Mouse (Mus musculus) intestine, embryonic 15.5 days (tissue): Measurements from ENCODE around the gene Aldh16a1. TPM values are rescaled to one million over a fixed set of nuclear protein-coding genes. Genes with fewer than 3 reads are reported as not detected.
A peak's percentile ranks its signal among the peaks of the same experiment; 100 is the strongest.

Experiments used
- ATAC-seq: fragments of 200-750 bp; cut with Nextera tagmentation; 2 replicates; pipeline ENCODE4 v1.8.0; 2017; ENCODE audit warnings: moderate TSS enrichment, moderate library complexity
- H3K27ac ChIP-seq: fragments of 300-500 bp; sonication (generic); 2 replicates; pipeline ENCODE4 v1.5.1; 2015; ENCODE audit warnings: mild to moderate bottlenecking, inconsistent platforms
- H3K27me3 ChIP-seq: fragments of 300-500 bp; sonication (generic); replicated peaks from 2 replicates; pipeline ENCODE4 v1.6.1; 2015; ENCODE audit warnings: inconsistent platforms
- H3K36me3 ChIP-seq: fragments of 300-500 bp; sonication (generic); 2 replicates; pipeline ENCODE4 v1.6.1; 2015; ENCODE audit warnings: inconsistent platforms
- H3K4me1 ChIP-seq: fragments of 300-500 bp; sonication (generic); replicated peaks from 2 replicates; pipeline ENCODE4 v1.6.1; 2015; ENCODE audit warnings: inconsistent platforms
- H3K4me2 ChIP-seq: fragments of 300-500 bp; sonication (generic); replicated peaks from 2 replicates; pipeline ENCODE4 v1.6.1; 2015; ENCODE audit warnings: mild to moderate bottlenecking, inconsistent platforms
- H3K4me3 ChIP-seq: fragments of 300-500 bp; sonication (generic); replicated peaks from 2 replicates; pipeline ENCODE4 v1.5.1; 2015; ENCODE audit warnings: inconsistent platforms
- H3K9ac ChIP-seq: fragments of 300-500 bp; sonication (generic); 2 replicates; pipeline ENCODE4 v1.6.1; 2015; ENCODE audit warnings: inconsistent platforms
- H3K9me3 ChIP-seq: fragments of 300-500 bp; sonication (generic); 2 replicates; pipeline ENCODE4 v1.6.1; 2016; ENCODE audit warnings: inconsistent platforms
- WGBS: fragments of 180-500 bp; shearing (Covaris S2); methylation state at CpG from one replicate; pipeline ENCODE4 v1.1.7; 2015; 5-methylcytosine and 5-hydroxymethylcytosine counted together
- polyA plus RNA-seq: library from polyadenylated mRNA; unstranded; fragments of >200 nt; fragmentation: Nextera tagmentation; extraction: Ambion mirVana; gene quantifications from 2 replicates; pipeline ENCODE4 v1.2.1, GENCODE M21; 2015

Aldh16a1 gene
- polyA plus RNA-seq, 1 experiment from 2014 or later: 79.0 TPM

GRCm38 (mm10) chr7:45191161-45191560, 36.8 kb upstream of the Aldh16a1 start:
- peaks cover 39% of the 10 kb centered on the region for H3K27me3 ChIP-seq
- H3K27ac ChIP-seq: no peak overlapping the region

GRCm38 (mm10) chr7:45190186-45190585, 35.8 kb upstream of the Aldh16a1 start:
- ATAC-seq: no peak

More at GRCm38 (mm10) chr7:45191161-45191560, 36.8 kb upstream of the Aldh16a1 start:
- H3K4me2 ChIP-seq: no peak overlapping the region
- no peak for ATAC-seq
- H3K36me3 ChIP-seq: no peaks in the 10 kb centered on the region
- no peak overlapping the region for H3K9ac ChIP-seq
- no peaks in the 10 kb centered on the region for H3K9me3 ChIP-seq
- peaks cover 5% of the 10 kb centered on the region for H3K4me1 ChIP-seq
- 54% methylated on average over 2 of the region's 2 CpGs for WGBS
- no peak overlapping the region for H3K4me3 ChIP-seq

DNA sequence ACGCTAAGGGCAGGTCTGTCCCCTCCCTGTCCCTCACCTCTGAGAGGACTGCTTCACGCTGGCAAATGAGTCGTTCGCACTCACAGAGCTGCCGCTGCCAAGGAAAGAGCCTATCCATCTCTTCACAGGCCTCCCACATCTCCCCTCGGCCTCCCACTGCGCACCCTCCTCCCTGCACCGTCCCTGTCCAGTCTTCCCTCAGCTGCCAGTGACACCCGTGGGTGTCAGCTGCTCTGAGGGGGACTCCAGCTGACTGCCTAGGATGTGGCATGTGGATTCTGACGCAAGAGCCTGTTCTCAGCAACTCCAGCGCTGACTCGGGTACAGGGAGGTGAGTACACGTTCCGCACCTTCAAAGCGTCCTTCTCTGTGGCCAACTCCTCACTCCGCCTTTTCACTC, 35.2 kb upstream of the Aldh16a1 start:
- Histone ChIP-seq H3K27ac (no peak overlapping the region), H3K9me3 (no peaks in the 10 kb centered on the region), H3K9ac (no peak overlapping the region), H3K4me1 (peaks cover 5% of the 10 kb centered on the region), H3K27me3 (peaks cover 52% of the 10 kb centered on the region), H3K4me2 (no peak overlapping the region), H3K4me3 (no peak overlapping the region), H3K36me3 (no peaks in the 10 kb centered on the region)
- WGBS: 49% methylated on average over 16 of the region's 16 CpGs
- ATAC-seq: no peak

More at GRCm38 (mm10) chr7:45190186-45190585, 35.8 kb upstream of the Aldh16a1 start:
- no peaks in the 10 kb centered on the region for H3K9me3 ChIP-seq
- no peak overlapping the region for H3K9ac ChIP-seq
- no peak overlapping the region for H3K27ac ChIP-seq
- peaks cover 5% of the 10 kb centered on the region for H3K4me1 ChIP-seq
- peaks cover 46% of the 10 kb centered on the region for H3K27me3 ChIP-seq
- WGBS: 85% methylated on average over 6 of the region's 6 CpGs
- no peak overlapping the region for H3K4me3 ChIP-seq
- H3K4me2 ChIP-seq: no peak overlapping the region
- no peaks in the 10 kb centered on the region for H3K36me3 ChIP-seq

DNA sequence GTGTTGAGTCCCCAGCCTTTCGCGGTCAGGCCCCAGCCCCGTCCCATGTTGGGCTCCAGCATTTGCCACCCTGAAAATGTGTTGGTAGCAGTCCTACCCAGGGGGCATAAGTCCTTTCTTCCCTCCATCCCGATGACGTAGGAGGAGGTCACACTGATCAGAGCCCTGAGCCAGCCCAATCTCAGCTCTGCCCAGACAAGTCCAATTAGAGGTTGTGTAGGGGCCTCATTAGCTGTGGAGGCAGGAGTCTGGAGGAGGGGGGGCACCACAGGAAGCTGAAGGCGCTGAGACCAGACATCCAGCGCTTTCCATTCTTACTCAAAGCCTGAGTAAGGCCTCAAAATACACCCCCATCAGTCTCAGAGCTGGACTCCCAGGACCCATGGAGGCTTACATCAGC, 31.5 kb upstream of the Aldh16a1 start:
- Histone ChIP-seq H3K4me2 (no peak overlapping the region), H3K4me3 (no peak overlapping the region), H3K36me3 (no peaks in the 10 kb centered on the region), H3K9ac (no peak overlapping the region), H3K9me3 (no peaks in the 10 kb centered on the region), H3K27ac (no peak overlapping the region), H3K4me1 (peaks cover 10% of the 10 kb centered on the region), H3K27me3 (peaks cover 80% of the 10 kb centered on the region)
- 73% methylated on average over 7 of the region's 7 CpGs for WGBS
- ATAC-seq: no peak

- Histone ChIP-seq H3K27me3 (peaks cover 89% of the 10 kb centered on the region), H3K9me3 (no peaks in the 10 kb centered on the region), H3K36me3 (no peaks in the 10 kb centered on the region), H3K9ac (no peak overlapping the region), H3K4me2 (no peak overlapping the region), H3K27ac (no peak overlapping the region), H3K4me3 (no peak overlapping the region), H3K4me1 (peaks cover 10% of the 10 kb centered on the region)
- no peak for ATAC-seq
- WGBS: 65% methylated on average over 7 of the region's 7 CpGs
Observed at GRCm38 (mm10) chr7:45183672-45184071, 29.3 kb upstream of the Aldh16a1 start.

GRCm38 (mm10) chr7:45182606-45183005, 28.2 kb upstream of the Aldh16a1 start:
- H3K27me3 ChIP-seq: peaks cover 92% of the 10 kb centered on the region
- no peaks in the 10 kb centered on the region for H3K36me3 ChIP-seq
- 15% methylated on average over 11 of the region's 11 CpGs for WGBS
- peak overlapping the region; percentile 72 for H3K4me2 ChIP-seq
- H3K27ac ChIP-seq: no peak overlapping the region
- H3K4me3 ChIP-seq: peak overlapping the region; percentile 30
- H3K9me3 ChIP-seq: no peaks in the 10 kb centered on the region
- H3K4me1 ChIP-seq: peaks cover 10% of the 10 kb centered on the region
- ATAC-seq: peak; percentile 14; the same call in 1 of the 2 replicates
- peak overlapping the region; percentile 36 for H3K9ac ChIP-seq

GRCm38 (mm10) chr7:45182199-45182601, 27.8 kb upstream of the Aldh16a1 start:
- peak; percentile 97 for ATAC-seq
- Histone ChIP-seq H3K4me3 (peak overlapping the region; percentile 30), H3K9me3 (no peaks in the 10 kb centered on the region), H3K4me1 (peaks cover 10% of the 10 kb centered on the region), H3K36me3 (no peaks in the 10 kb centered on the region), H3K4me2 (peak overlapping the region; percentile 72), H3K27me3 (peaks cover 96% of the 10 kb centered on the region), H3K27ac (no peak overlapping the region), H3K9ac (peak overlapping the region; percentile 36)
- under 1% methylated on average over 34 of the region's 34 CpGs for WGBS

GRCm38 (mm10) chr7:45181540-45181939, 27.2 kb upstream of the Aldh16a1 start:
- peaks cover 10% of the 10 kb centered on the region for H3K4me1 ChIP-seq
- peaks cover 96% of the 10 kb centered on the region for H3K27me3 ChIP-seq
- 4% methylated on average over 35 of the region's 35 CpGs for WGBS
- no peaks in the 10 kb centered on the region for H3K9me3 ChIP-seq
- H3K36me3 ChIP-seq: no peaks in the 10 kb centered on the region
- no peak overlapping the region for H3K27ac ChIP-seq
- peak; percentile 16 for ATAC-seq
- no peak overlapping the region for H3K9ac ChIP-seq
- H3K4me3 ChIP-seq: peak overlapping the region; percentile 12; the same call in 1 of the 2 replicates
- H3K4me2 ChIP-seq: peak overlapping the region; percentile 72

DNA sequence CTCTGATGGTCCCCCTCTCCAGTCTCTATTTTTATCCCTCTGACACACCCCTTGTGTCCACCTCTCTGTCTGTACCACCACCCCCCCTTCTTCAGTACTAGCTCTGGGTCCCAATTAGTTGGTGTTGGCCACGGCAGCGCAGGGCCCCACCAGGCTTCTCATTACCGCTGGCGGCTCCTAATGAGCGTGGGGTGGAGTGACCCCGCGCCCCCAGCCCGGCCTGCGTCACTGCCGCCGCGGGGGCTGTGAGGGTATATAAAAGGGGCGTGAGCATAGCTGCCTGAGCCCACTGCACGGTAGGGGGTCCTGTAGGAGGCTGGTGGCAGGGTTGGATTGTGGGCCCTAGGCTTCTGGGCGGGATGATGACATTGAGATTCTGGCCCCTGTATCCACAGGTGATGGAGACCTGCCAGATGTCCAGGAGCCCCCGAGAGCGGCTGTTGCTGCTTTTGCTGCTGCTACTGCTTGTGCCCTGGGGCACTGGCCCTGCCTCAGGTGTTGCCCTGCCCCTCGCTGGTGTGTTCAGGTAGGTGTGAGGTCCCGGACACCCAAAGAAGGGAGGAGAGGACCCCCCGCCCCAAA, 26.6 kb upstream of the Aldh16a1 start, which contains the start of gene Pth2:
Pth2 (plus strand) TSS at position 100 of the 582 bp plus-strand sequence.
- Histone ChIP-seq H3K4me2 (peak within 1 kb of the TSS; percentile 72), H3K27me3 (peaks cover 96% of the 10 kb centered on the region)

GRCm38 (mm10) chr7:45179469-45179868, 25.1 kb upstream of the Aldh16a1 start, which contains the start of gene Gfy:
Gfy (minus strand) TSS chr7:45179569.
- ATAC-seq: no peak
- Histone ChIP-seq H3K9ac (no peak within 1 kb of the TSS), H3K9me3 (no peaks in the 10 kb centered on the region), H3K4me3 (no peak within 1 kb of the TSS), H3K27me3 (peaks cover 99% of the 10 kb centered on the region), H3K36me3 (no peaks in the 10 kb centered on the region), H3K27ac (no peak within 1 kb of the TSS), H3K4me1 (peaks cover 20% of the 10 kb centered on the region), H3K4me2 (no peak within 1 kb of the TSS)
- 26% methylated on average over 7 of the region's 7 CpGs for WGBS

More for the DNA sequence above, 26.6 kb upstream of the Aldh16a1 start, which contains the start of gene Pth2:
- no peak for ATAC-seq
- Histone ChIP-seq H3K27ac (no peak within 1 kb of the TSS), H3K9me3 (no peaks in the 10 kb centered on the region), H3K9ac (no peak within 1 kb of the TSS), H3K4me3 (peak within 1 kb of the TSS; percentile 12; the same call in 1 of the 2 replicates), H3K4me1 (peaks cover 15% of the 10 kb centered on the region), H3K36me3 (no peaks in the 10 kb centered on the region)
- WGBS: 23% methylated on average over 20 of the region's 20 CpGs

GRCm38 (mm10) chr7:45178550-45178949, 24.2 kb upstream of the Aldh16a1 start:
- no peak overlapping the region for H3K4me2 ChIP-seq
- peaks cover 20% of the 10 kb centered on the region for H3K4me1 ChIP-seq
- ATAC-seq: no peak
- H3K9me3 ChIP-seq: no peaks in the 10 kb centered on the region
- peaks cover 97% of the 10 kb centered on the region for H3K27me3 ChIP-seq
- no peak overlapping the region for H3K4me3 ChIP-seq
- no peak overlapping the region for H3K27ac ChIP-seq
- H3K36me3 ChIP-seq: no peaks in the 10 kb centered on the region
- 21% methylated on average over 7 of the region's 7 CpGs for WGBS
- no peak overlapping the region for H3K9ac ChIP-seq

DNA sequence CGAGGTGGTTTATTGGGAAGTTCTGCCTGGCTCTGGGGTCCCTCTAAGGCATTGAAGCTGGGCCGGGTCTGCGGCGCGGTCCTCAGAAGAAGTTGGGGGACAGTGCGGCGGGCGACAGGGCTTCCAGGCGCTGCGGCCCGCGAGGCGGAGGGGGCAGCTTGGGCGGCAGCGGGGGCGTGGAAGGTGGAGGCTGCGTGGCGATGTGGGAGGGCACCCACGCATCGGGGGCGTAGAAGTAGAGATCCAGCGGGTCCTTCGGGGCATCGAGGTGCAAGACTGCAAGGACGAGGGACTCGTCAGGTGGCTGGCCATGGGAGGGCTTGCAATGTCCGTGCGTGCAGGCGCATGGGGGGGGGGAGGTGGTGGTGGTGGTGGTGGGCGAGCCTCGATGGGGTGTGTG, 22.0 kb upstream of the Aldh16a1 start:
- Histone ChIP-seq H3K4me1 (peaks cover 11% of the 10 kb centered on the region), H3K4me3 (peak overlapping the region; percentile 15; the same call in 1 of the 2 replicates), H3K27ac (no peak overlapping the region), H3K9ac (no peak overlapping the region), H3K9me3 (no peaks in the 10 kb centered on the region), H3K36me3 (no peaks in the 10 kb centered on the region), H3K27me3 (peaks cover 95% of the 10 kb centered on the region), H3K4me2 (peak overlapping the region; percentile 42)
- no peak for ATAC-seq
- WGBS: 4% methylated on average over 31 of the region's 31 CpGs

DNA sequence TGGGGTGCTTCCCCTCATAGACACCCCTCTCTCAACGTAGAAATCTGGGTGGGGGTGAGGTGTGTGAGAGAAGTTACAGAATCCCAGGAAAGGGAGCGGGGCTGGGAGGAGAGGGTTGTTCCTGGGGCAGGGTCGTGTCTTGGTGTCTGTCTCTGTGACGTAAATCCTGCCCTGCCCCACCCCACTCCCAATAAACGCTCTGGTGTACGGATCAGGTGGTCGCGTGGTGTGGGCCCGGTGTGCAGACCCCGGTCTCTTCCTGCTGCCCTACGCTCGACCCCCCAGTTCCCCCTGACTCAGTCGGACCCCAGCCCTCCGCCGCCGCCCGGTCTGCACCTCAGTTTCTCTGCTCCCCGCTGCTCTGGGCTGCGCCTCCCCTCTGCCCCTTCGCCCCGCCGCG, 21.5 kb upstream of the Aldh16a1 start:
- Histone ChIP-seq H3K9ac (no peak overlapping the region), H3K4me1 (peaks cover 10% of the 10 kb centered on the region; the same call in 1 of the 2 replicates), H3K36me3 (no peaks in the 10 kb centered on the region), H3K9me3 (no peaks in the 10 kb centered on the region), H3K4me3 (peak overlapping the region; percentile 15; the same call in 1 of the 2 replicates), H3K4me2 (peak overlapping the region; percentile 42), H3K27ac (no peak overlapping the region), H3K27me3 (peaks cover 90% of the 10 kb centered on the region)
- ATAC-seq: no peak
- 4% methylated on average over 23 of the region's 23 CpGs for WGBS
